Mouse (Mus musculus): ENCODE measurements around the gene Lcn6. TPM values are rescaled to one million over a fixed set of nuclear protein-coding genes. Genes with fewer than 3 reads are reported as not detected.
"Not testable (repeated sequence)": the region's sequence is repeated elsewhere in the genome, so short reads cannot be mapped to it uniquely, and the experiment has no call there.

The Lcn6 gene
- polyA plus RNA-seq, 1 experiment, result not detected

- DNase-seq (ENCODE audit: extremely low spot score in 1 of 2, low spot score in 1 of 2), result not testable (repeated sequence)
Measured at GRCm38 (mm10) chr2:25699743-25700142, 23.2 kb downstream of the Lcn6 start, which contains the start of gene Obp2a. Gene Obp2a, plus strand, starts transcription at chr2:25700043.

GRCm38 (mm10) chr2:25701001-25701400 lies 24.4 kb downstream of the Lcn6 start:
- DNase-seq (ENCODE audit: extremely low spot score in 1 of 2, low spot score in 1 of 2), result no peak

- no peak for DNase-seq (ENCODE audit: extremely low spot score in 1 of 2, low spot score in 1 of 2)
Measured at GRCm38 (mm10) chr2:25703706-25704105, 27.1 kb downstream of the Lcn6 start.

- peak; percentile 80 to 90 for DNase-seq (ENCODE audit: extremely low spot score in 1 of 2, low spot score in 1 of 2)
Measured at GRCm38 (mm10) chr2:25706643-25707481, 30.3 kb downstream of the Lcn6 start, which contains the start of gene Bmyc. Gene Bmyc, plus strand, starts transcription at chr2:25706739.

GRCm38 (mm10) chr2:25708121-25708520 lies 31.5 kb downstream of the Lcn6 start:
- DNase-seq (ENCODE audit: extremely low spot score in 1 of 2, low spot score in 1 of 2), result peak; percentile 28 to 64

- DNase-seq (ENCODE audit: extremely low spot score in 1 of 2, low spot score in 1 of 2), result not testable (repeated sequence)
Measured at GRCm38 (mm10) chr2:25709056-25709455, 32.5 kb downstream of the Lcn6 start.

GRCm38 (mm10) chr2:25709791-25710190 lies 33.2 kb downstream of the Lcn6 start:
- DNase-seq (ENCODE audit: extremely low spot score in 1 of 2, low spot score in 1 of 2), result not testable (repeated sequence)

GRCm38 (mm10) chr2:25711641-25712040 lies 35.1 kb downstream of the Lcn6 start:
- not testable (repeated sequence) for DNase-seq (ENCODE audit: extremely low spot score in 1 of 2, low spot score in 1 of 2)

- DNase-seq (ENCODE audit: extremely low spot score in 1 of 2, low spot score in 1 of 2), result no peak
Measured at GRCm38 (mm10) chr2:25717222-25717621, 40.6 kb downstream of the Lcn6 start.

Other genes starting within 250 kb of the Lcn6 start
- gene Abca2, start 248.1 kb upstream of the Lcn6 start, polyA plus RNA-seq (2012; rRNA removed), result 107 TPM in 2 replicates
- 0.42 and 1.4 TPM in 2 replicates for gene Clic3, start 219.9 kb upstream of the Lcn6 start, polyA plus RNA-seq (2012; rRNA removed)
- 110 and 114 TPM in 2 replicates for gene Paxx, start 215.7 kb upstream of the Lcn6 start, polyA plus RNA-seq (2012; rRNA removed)
- gene Ptgds, start 206.7 kb upstream of the Lcn6 start, polyA plus RNA-seq (2012; rRNA removed), result 2,136 and 2,926 TPM in 2 replicates
- not detected in 2 replicates for gene Lcn12, start 182.9 kb upstream of the Lcn6 start, polyA plus RNA-seq (2012; rRNA removed)
- 64.7 and 72.3 TPM in 2 replicates for gene Fbxw5, start 176.0 kb upstream of the Lcn6 start, polyA plus RNA-seq (2012; rRNA removed)
- gene C8g, start 175.1 kb upstream of the Lcn6 start, polyA plus RNA-seq (2012; rRNA removed), result 2.5 and 2.8 TPM in 2 replicates
- gene Traf2, start 129.8 kb upstream of the Lcn6 start, polyA plus RNA-seq (2012; rRNA removed), result 8.1 and 9.1 TPM in 2 replicates
- gene Edf1, start 118.9 kb upstream of the Lcn6 start, polyA plus RNA-seq (2012; rRNA removed), result 287 and 289 TPM in 2 replicates
- gene Mamdc4, start 101.9 kb upstream of the Lcn6 start, polyA plus RNA-seq (2012; rRNA removed), result 2.1 and 2.5 TPM in 2 replicates
- gene Phpt1, start 101.6 kb upstream of the Lcn6 start, polyA plus RNA-seq (2012; rRNA removed), result 134 and 161 TPM in 2 replicates
- gene Ajm1, start 95.0 kb upstream of the Lcn6 start, polyA plus RNA-seq (2012; rRNA removed), result 114 and 122 TPM in 2 replicates
- 130 and 148 TPM in 2 replicates for gene Rabl6, start 68.3 kb upstream of the Lcn6 start, polyA plus RNA-seq (2012; rRNA removed)
- 0.06 TPM in 1 of 2 replicates, not detected in the other for gene Ccdc183, start 59.1 kb upstream of the Lcn6 start, polyA plus RNA-seq (2012; rRNA removed)
- 66.7 and 72.2 TPM in 2 replicates for gene Tmem141, start 54.8 kb upstream of the Lcn6 start, polyA plus RNA-seq (2012; rRNA removed)
- gene Fcna, start 48.8 kb upstream of the Lcn6 start, polyA plus RNA-seq (2012; rRNA removed), result 0.17 and 0.28 TPM in 2 replicates
- not detected in 2 replicates for gene Lcn8, start 23.7 kb upstream of the Lcn6 start, polyA plus RNA-seq (2012; rRNA removed)
- not detected in 2 replicates for gene Lcn5, start 18.8 kb upstream of the Lcn6 start, polyA plus RNA-seq (2012; rRNA removed)
- gene Lcn10, start 5.9 kb downstream of the Lcn6 start, polyA plus RNA-seq (2012; rRNA removed), result not detected in 2 replicates
- gene Obp2a, start 23.3 kb downstream of the Lcn6 start, polyA plus RNA-seq (2012; rRNA removed), result not detected in 2 replicates
- 107 and 127 TPM in 2 replicates for gene Bmyc, start 30.0 kb downstream of the Lcn6 start, polyA plus RNA-seq (2012; rRNA removed)
- gene Obp2b, start 60.2 kb downstream of the Lcn6 start, polyA plus RNA-seq (2012; rRNA removed), result not detected in 2 replicates
- not detected in 2 replicates for gene Lcn3, start 88.8 kb downstream of the Lcn6 start, polyA plus RNA-seq (2012; rRNA removed)
- not detected in 2 replicates for gene Lcn11, start 100.2 kb downstream of the Lcn6 start, polyA plus RNA-seq (2012; rRNA removed)
- not detected in 2 replicates for gene Gm13539, start 105.5 kb downstream of the Lcn6 start, polyA plus RNA-seq (2012; rRNA removed)
- gene Glt6d1, start 139.1 kb downstream of the Lcn6 start, polyA plus RNA-seq (2012; rRNA removed), result not detected in 2 replicates
- not detected in 2 replicates for gene Lcn9, start 146.4 kb downstream of the Lcn6 start, polyA plus RNA-seq (2012; rRNA removed)
- not detected in 2 replicates for gene Sohlh1, start 170.5 kb downstream of the Lcn6 start, polyA plus RNA-seq (2012; rRNA removed)
- gene Kcnt1, start 186.9 kb downstream of the Lcn6 start, polyA plus RNA-seq (2012; rRNA removed), result 183 and 221 TPM in 2 replicates

All from frontal cortex, adult 2 months (tissue).